Mouse (Mus musculus) urinary bladder, postnatal 25 days (tissue): Measurements from ENCODE around the gene Arv1.
A peak's percentile ranks its signal among the peaks of the same experiment; 100 is the strongest.

ENCODE experiments used
- DNase-seq: peaks from one replicate; pipeline ENCODE4 v3.0.0; 2022; ENCODE audit warnings: low spot score

The Arv1 gene

GRCm38 (mm10) chr8:124721862-124722515 lies at the start of gene Arv1, which contains the start of gene Ttc13:
Gene Arv1, plus strand, starts transcription at chr8:124722139.
Gene Ttc13, minus strand, starts transcription at chr8:124721983.
- DNase-seq, result peak; percentile 87

GRCm38 (mm10) chr8:124672345-124672744 lies 49.6 kb upstream of the Arv1 start:
- no peak for DNase-seq

GRCm38 (mm10) chr8:124676661-124677060 lies 45.3 kb upstream of the Arv1 start:
- DNase-seq, result no peak

GRCm38 (mm10) chr8:124677078-124677477 lies 44.9 kb upstream of the Arv1 start:
- no peak for DNase-seq

GRCm38 (mm10) chr8:124677486-124677885 lies 44.5 kb upstream of the Arv1 start:
- DNase-seq, result peak; percentile 72

GRCm38 (mm10) chr8:124678246-124678645 lies 43.7 kb upstream of the Arv1 start:
- DNase-seq, result no peak

GRCm38 (mm10) chr8:124681077-124681791 lies 40.7 kb upstream of the Arv1 start:
- no peak for DNase-seq

GRCm38 (mm10) chr8:124681792-124682157 lies 40.2 kb upstream of the Arv1 start:
- DNase-seq, result no peak

GRCm38 (mm10) chr8:124682218-124682617 lies 39.7 kb upstream of the Arv1 start:
- no peak for DNase-seq

GRCm38 (mm10) chr8:124688899-124689298 lies 33.0 kb upstream of the Arv1 start:
- DNase-seq, result no peak

GRCm38 (mm10) chr8:124691706-124692105 lies 30.2 kb upstream of the Arv1 start:
- DNase-seq, result no peak

GRCm38 (mm10) chr8:124695424-124696100 lies 26.4 kb upstream of the Arv1 start:
- no peak for DNase-seq

GRCm38 (mm10) chr8:124700271-124700670 lies 21.7 kb upstream of the Arv1 start:
- DNase-seq, result no peak

- no peak for DNase-seq
These were observed 20.9 kb upstream of the Arv1 start for GRCm38 (mm10) chr8:124701023-124701422.

GRCm38 (mm10) chr8:124702183-124702582 lies 19.8 kb upstream of the Arv1 start:
- DNase-seq, result no peak

- no peak for DNase-seq
These were observed 18.4 kb upstream of the Arv1 start for GRCm38 (mm10) chr8:124703526-124703925.

- no peak for DNase-seq
These were observed 17.6 kb upstream of the Arv1 start for GRCm38 (mm10) chr8:124704376-124704775.

- no peak for DNase-seq
These were observed 16.1 kb upstream of the Arv1 start for GRCm38 (mm10) chr8:124705823-124706222.

GRCm38 (mm10) chr8:124713207-124713606 lies 8.7 kb upstream of the Arv1 start:
- no peak for DNase-seq

- DNase-seq, result no peak
These were observed 6.2 kb upstream of the Arv1 start for GRCm38 (mm10) chr8:124715736-124716135.

- no peak for DNase-seq
These were observed 1.8 kb upstream of the Arv1 start for GRCm38 (mm10) chr8:124720133-124720532.

- no peak for DNase-seq
These were observed 739 bp upstream of the Arv1 start for GRCm38 (mm10) chr8:124720938-124721861.
